Mouse (Mus musculus): Measurements from ENCODE around the gene Mvd.

The Mvd gene

DNA sequence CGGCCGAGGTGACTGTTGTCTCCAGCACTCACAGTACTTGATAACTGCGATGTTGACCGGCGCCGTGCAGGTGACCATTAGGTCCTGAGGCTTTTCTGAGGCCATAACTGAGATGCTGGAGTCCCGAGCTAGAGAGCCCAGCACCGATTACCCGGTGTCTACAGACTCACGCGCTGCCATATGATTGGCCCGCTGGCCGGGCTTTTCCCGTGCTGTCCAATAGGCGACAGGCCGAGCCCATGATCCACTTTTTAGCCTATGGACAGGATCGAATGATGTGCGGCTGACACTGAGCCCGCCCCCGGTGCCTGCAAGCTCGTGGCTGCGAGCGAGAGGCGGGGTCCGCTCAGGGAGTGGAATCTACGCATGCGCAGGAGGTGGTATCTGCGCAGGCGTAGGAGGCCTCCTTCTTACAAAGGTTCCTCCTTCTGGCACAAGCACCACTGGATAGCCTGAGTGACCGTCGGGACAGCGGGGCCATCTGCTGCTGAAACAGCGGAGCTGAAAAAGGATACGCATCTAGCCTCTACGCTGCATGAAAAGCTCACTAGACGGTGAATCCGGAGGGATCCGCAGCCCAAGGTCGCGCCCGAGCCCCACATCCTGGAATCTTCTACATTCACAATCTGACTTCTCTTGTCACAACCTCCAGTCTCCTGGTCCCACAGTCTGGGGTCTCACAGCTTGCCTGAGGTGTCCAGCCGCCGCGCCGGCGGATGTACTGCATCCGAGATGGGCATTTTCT, at the start of gene Mvd:
Mvd (minus strand) TSS at position 161 of the 745 bp plus-strand sequence.
- DNase-seq, result peak; percentile 100

DNA sequence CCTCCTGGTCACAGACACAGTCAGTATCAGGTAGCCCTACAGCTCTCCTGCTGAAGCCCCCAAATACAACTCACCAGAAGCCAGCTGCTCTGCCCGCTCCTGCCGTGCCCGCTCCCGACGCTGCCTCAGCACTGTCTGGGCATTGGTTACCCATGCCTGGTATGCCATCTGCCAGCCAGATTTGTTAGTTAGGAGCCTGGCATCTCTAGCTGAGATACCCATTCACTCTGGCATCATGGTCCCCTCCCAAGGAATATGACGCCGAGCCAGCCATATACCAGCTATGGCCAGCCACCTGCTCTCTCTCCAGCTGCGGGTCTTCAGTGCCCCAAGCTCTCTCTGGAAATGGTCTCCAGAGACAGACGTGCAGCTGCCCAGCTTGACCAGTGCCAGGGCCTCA, 45.2 kb upstream of the Mvd start:
- no peak for DNase-seq

DNA sequence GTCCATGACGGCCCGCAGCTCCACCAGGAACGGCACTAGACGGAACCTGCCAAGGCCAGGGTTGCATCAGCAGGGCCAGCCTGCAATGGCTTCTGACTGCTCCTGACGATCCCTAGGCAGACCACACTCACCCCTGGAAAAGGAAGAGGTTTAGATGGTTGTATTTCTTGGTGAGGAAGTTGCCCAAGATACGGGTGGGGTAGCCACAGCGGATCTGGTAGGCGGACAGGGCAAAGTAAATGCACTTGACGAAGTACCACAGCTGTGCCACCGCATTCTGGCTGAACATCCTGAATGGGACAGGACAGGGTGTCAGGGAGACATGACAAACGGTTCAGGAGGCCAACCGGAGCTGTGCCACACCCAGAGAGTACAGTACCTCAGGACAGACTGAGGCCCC, 41.6 kb upstream of the Mvd start:
- DNase-seq, result no peak

DNA sequence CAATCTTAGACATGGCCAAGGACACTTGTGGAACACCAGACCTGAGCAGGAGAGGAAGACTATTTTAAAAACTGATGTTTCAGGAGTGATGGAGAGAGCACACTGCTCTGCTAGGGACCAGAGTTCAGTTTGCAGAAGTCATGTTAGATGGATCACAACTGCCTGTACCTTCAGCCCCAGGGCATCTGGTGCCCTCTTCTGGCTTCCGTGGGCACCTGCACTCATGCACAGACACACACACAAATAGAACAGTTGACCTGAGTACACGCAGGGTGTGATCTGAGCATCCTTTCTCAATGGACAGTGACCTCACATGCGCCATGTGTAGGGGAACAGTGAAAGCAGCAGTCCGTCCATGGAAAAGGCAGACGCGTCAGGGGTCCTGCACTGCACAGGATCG, 40.7 kb upstream of the Mvd start:
- DNase-seq, result no peak

DNA sequence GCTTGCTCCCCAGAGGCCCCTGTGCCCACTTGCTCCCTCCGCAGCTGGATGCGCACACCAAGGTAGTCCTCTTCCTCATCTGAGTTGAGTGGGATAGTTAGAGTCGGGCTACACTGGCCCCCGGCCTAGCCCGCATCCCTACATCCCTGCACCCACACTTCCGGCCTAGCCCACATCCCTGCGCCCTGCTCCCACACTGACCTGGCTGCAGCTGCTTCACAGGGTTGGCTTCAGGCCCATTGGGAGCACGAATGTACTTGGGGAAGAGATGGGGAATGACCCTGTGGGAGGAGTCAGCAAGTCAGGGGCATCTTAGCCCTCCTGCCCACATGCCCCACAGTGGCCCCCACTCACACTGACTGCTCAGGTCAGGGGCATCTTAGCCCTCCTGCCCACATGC, 39.2 kb upstream of the Mvd start:
- no peak for DNase-seq

DNA sequence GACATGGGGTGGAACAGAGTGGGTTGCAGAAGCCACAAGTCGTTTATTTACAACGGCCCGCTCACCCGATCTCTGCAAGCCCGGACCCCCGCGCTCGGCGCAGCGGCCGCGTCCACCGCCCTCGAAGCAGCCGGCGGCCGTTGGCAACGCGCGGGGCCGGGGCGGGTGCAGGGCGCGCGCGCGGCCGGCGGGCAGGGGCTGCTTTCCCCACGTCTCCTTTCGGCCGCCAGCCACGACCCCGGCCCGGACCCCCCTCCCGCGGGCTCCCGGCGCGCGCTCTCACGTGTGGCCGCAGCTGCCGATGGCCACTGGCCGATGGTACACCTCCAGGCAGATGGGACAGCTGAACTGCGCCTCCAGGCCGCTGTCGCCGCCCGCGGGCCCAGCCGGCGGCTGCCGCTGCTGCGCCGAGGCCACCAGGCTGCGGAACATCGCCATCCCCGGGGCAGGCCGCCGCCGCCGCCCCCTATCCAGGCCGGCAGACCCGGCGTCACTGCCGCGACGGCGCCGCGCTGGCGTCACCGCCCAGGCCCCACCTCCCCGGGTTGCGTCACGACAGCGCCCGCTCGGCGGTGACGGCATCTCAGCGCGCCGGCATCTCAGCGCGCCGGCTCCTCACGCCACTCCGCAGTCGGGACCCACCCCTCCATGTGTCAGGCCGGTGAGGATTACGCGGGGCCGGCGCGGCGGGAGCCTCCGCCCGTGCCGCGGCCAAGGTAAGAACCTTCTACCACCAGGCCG, 32.5 kb upstream of the Mvd start, which contains the start of the genes Rnf166 and Ctu2:
Rnf166 (minus strand) TSS at position 485 of the 741 bp plus-strand sequence.
Ctu2 (plus strand) TSS at position 564 of the 741 bp plus-strand sequence.
- peak; percentile 96 for DNase-seq

DNA sequence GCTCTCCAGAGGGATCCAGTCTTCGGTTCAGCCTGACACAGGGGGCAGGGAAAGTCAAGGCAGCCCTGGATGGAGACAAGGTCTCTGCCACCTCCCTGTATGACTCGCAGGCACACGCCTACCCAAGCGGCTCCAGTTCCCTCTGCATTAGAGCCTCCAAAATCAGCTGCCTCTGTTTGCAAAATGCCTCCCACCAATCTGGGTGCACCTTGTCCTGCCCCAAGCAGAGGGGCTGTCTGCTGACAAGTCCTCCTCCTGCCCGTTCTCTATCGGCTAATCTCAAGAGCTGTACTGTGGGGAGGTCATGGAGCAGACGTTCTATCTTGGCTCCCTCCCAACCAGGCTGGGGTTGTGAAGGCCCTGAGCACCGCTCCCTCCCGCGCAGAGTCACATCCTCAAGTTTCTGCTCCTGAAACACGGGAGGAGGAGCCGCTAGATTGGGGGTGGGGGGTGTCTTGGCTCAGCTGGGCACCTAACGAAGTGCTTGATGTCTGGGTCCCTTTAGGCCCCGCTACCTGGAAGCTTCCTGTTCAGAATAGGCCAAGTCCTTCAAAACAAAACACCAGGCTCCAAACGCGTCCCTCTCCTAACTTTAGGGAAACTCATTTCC, 31.8 kb upstream of the Mvd start:
- peak; percentile 70 for DNase-seq

DNA sequence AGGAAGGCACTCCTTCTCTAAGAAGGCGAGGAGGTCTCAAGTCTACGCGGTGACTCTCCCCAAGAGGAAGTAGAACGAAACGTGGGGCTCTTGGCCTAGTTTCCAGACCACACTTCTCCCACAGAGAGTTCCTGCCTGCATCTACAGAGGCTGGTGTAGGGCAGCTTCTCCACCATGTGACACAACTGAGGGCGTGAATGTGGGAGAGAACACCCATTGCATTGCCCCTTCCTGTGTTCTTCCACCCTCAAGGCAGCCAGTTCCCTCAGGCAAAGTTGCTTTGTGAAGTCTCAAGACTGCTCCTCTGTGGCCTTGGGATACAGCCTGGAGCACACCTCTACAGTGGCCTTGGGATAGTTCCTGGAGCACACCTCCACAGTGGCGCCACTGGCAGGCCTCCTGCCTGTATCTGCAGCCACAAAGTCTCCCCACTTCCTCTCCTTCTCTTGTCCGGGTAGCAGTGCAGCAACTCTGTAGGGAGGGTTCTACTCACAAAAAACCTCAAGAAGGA, 30.7 kb upstream of the Mvd start:
- DNase-seq, result no peak

DNA sequence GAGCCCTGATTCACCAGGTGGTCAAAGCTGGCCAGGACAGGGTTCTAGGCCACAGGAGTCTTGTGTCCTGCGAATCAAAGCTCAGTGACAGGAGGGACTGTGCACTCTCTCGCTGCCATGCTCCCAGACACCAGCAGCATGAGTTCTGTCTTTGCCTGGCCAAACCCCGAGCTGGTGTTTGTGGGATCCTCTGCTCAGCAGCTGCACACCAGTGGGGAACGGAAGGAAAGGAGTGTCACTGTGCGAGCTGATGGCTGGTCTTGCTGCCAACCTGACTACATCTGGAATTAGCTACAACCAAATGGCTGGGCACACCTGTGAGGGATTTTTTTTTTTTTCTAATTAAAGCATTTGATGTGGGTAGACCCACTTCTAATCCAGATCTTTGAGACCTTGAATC, 27.5 kb upstream of the Mvd start:
- DNase-seq, result no peak

DNA sequence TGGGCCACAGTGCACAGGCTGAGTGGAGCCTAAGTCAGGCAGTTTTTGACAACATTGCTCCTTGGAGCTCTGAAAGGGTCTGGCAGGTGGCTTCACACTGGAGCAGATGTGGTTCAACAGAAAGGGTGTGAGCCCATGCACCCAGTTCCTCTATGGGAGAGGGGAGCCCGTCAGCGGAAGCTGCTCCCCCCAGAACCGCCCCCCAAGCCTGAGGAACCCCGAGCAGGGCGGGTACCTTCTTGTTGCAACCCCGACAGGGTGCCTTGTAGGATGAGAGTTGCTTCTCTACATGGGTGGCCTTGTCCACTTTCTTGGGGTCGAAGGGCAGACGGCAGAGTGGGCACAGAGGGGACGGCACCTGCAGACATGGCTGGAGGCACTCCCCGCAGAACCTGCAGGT, 26.7 kb upstream of the Mvd start:
- no peak for DNase-seq

DNA sequence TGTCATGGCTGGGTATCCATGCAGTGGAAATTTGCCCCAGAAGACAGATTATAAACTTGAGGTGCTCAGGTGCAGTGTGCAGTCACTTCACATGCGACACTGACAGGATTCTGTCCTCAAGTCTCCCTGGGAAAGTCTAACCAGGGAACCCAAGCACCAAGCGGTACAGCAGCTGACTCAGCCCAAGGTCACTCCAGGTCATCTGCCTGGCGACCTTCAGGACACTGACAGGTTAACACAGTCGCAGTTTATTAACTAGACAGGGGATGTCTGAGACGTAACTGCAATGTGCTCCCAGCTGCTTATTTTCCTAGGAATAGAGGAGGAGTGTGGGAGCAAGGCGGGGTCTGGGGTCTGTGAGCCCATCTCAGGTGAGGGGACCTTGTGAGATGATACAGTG, 26.2 kb upstream of the Mvd start:
- no peak for DNase-seq

DNA sequence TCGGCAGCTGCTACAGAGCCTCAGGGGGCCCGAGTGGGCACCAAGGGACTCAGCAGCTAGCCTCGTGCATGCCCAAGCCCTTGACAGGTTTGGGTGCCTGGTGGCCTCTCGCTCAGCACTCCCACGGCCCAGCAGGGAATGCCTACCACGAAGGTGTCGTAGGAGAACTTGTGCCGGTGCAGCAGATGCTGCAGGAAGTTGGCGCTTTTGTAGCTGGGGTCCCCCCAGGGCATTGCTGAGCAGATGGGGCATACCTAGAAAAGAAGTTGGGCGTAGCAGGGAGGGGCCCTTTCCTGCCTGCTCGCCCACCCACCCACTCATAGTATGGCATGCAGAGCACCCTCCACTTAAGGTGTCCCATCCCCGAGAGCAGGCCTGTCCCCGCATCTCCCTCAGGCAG, 24.6 kb upstream of the Mvd start:
- no peak for DNase-seq

DNA sequence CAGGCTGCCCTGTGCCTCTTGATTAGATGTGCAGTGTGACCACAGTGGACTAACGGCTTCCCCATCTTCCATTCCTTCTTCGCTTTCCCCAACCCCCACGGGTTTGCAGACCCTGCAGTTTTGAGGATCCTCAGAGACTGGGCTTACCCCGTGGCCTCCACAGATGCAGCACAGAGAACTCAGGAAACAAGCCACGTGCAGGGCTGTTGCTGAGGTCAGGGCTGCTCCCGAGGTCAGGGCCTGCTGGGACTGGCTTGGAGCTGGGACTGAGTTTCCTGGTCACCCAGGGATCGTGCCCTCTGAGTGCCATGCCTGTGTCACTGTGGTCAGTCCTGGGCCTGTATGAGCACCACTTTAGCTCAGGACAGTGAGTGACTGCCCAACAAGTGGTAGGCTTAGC, 21.8 kb upstream of the Mvd start:
- DNase-seq, result no peak

DNA sequence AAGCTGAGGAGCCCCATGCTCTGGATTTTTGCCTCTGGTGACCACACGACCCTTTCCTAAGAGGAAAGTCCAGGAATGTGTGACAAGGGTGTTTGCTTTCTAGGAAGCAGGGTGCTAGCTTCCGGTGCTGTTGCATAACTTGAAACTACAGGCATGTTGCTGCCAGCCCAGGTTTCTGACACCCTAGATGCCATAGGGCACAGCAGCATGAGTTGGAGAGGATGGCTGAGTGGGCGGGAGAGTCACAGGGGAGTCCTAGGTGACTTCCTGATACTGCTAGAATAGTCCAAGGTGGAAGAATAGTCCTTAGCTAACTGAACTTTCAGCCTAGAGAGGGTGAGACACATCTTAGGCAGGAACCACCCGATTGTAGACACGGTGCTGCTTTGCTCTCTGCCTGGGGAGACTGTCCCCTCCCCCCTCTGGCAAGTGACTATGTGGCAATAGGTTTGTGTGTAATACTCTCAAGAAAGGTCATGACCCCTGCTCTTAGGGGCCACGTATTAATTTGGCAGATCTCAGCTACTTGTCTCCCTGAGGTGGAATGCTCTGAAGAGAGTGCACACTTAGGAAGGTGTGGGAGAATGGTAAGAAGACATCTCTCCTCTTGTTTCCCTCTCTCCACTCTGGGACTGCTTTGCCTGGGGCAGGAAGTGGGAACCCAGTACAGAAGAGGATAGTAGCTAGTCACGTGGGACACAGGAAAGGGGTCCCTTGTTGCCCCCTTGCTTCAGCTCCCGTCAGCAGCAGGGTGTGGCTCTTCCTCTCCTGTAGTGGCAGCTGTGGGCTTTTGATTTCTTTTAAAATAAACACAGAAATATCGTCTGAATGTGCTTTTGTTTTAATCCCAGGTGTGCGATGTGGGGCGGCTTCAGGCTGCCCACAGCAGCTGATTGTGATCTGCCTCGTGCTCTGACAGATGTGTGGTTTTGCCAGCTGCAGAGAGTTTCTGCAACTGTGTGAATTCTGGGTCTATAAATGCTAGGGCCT, 20.7 kb upstream of the Mvd start:
- no peak for DNase-seq

DNA sequence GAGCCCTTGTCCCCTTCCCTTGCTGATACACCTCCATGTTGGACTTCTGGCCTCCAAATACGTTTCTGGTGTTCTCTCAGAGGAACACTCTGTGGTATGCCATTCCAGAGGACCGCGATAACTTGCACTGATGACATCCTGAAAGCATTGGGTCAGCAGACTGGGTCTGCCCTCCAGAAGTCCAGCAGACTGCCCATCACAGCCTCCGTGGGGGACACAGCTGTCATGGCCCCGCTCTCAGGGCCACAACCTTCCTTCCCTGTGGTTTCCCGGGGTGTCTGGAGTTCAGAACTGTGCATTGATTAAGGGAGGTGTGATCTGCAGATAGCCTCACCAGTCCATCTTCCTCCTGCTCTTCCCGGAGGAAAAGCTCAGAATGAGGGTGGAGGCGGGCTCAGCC, 19.3 kb upstream of the Mvd start:
- no peak for DNase-seq

DNA sequence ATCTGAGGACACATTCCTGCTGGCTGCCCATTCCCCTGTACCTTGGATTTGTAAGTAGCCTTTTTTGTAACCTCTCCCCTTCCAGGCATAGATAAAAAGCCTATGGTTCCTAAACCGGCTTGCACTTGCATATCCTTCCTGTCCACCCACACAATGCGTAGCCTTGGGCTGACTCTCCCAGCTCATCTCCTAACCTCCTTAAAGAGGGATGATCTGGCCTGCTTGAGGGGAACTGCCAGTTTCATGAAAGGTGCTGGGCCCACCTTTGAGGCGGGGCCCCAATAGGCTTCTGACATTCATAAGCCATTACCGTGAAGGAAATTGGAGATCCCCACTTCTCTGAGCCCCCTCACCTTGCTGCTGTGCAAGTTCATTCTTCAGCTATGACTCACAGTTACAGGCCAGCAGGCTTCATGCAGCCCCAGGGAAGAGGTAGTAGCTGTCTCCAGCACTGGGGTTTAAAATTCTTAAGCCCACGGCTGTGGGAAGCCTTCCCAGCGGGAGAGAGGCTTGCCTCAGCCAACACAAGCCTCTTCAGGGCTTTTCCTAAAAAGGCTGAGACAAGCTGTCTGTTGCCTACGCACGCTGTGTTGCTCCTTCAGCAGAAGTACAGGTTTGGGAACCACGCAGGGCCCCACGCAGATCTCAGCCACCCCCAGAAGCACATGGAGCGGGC, 18.4 kb upstream of the Mvd start:
- no peak for DNase-seq

DNA sequence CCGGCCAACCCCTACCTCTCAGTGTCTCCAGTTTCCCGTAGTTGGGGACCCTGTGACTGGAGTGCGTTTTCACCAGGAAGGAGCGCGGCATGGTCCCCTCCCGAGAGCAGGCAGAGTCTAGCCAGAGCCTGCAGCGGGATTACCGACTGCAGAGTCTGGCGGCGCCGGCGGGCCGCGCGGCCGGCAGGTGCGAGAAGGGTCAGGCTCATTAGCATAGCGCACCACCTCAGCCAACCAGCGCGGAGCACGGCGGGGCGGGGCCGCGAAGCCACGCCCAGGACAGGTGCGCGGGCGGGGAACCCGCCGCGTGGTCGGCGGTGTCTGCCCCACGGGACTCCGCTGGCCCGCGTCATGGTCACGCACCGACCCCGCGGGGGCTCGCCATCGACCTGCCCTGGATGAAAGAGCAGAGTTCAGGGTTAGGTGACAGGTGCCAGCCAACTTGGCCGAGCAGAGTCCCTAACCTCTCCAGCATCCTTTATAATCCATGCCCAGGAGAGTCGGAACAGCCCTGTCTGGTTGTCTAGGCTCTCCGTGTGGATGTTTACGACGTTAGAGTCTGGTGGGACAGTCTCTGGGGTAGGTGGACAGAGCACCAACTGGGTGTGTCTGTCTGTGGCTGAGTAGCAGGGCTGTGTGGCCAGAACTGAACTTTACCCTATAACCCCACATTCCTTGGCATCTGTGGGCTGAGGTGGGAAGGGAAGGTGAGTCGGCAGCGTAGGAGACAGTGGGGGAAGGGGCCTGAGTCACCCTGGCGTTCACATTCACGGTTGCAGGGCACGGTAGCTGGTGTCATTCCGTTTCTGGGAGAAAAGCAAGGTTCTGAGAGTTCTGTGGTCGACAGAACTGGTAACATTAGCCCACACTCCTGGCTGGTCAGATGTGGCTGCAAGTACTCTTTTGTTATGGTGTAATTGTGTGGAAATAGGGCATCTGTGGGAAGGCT, 17.6 kb upstream of the Mvd start, which contains the start of gene Snai3:
Snai3 (minus strand) TSS at position 210 of the 949 bp plus-strand sequence.
- DNase-seq, result peak; percentile 87

DNA sequence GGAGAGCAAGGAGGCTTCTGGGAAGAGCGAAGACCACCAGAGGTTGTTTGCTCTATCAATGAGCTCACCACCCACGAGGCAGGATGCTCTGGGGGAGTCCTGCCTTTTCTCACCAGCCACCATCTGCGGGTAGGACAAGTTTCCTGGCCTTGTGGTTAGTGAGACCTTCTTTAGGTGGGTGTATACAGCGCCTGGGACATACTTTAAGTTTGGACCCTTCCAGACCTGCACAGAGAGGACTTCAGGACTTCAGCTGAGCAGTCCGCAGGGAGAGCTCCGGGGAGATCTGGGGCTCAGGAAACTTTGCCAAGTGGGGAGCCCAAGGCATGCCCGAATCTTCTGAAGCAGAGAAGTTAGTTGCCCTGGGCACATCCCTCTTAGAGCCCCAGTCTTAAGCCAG, 16.8 kb upstream of the Mvd start:
- DNase-seq, result no peak

DNA sequence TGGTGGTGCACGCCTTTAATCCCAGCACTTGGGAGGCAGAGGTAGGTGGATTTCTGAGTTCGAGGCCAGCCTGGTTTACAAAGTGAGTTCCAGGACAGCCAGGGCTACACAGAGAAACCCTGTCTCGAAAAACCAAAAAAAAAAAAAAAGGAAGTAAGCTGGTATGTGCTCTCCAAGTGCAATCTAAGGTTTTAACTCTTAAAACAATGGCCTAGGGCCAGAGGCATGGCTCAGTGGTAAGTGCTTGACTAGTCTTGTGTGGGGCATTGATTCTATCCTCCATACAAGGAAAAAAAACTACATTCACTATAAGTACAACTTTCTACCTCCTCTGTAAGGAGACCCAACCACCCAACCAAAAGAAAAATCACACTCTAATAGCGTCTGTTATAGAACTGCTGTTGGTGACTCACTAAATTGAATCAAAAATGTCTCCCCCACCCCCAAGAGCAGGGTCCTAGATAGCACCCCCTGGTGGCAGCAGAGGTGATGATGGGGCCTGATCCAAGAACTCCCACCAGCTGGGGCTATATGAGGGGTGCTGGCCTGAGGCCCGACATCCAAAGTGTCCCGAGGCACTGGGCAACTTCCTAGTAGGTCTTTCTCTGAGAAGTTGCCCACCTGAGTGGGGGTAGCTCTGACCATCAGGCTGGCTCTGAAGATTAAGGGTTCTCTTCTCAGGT, 16.1 kb upstream of the Mvd start:
- no peak for DNase-seq

DNA sequence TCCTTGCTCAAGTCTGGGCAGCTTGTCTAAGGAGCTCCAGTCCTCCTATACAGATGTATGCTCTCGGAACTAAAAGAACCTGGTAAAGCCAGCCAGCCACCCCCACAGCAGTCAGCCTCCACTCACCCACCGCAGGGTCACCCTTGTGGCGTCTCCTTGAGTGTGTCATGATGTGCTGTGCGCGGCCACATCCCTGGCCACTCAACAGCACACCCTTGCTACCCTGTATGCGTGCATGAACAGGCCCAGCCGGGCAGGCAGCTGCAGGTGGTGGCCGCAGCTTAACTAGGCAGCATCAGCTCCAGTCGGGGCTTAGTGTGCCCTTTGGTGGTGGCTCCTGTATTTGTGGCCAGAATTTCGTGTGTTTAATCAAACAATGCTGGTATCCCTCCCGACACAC, 13.9 kb upstream of the Mvd start:
- DNase-seq, result no peak

Data from kidney, postnatal 14 days (tissue).